Mouse (Mus musculus) MEL (cell line): ENCODE data around the gene Vmp1. TPM values are rescaled to one million over a fixed set of nuclear protein-coding genes. Genes with fewer than 3 reads are reported as not detected.

ENCODE experiments used
- DNase-seq: peaks from one replicate; pipeline ENCODE4 v3.0.0; 2011; ENCODE audit warnings: low read depth, low spot score
- H3K27ac ChIP-seq: 2 replicates; pipeline ENCODE4 v1.5.1; 2012; ENCODE audit warnings: low read depth, mild to moderate bottlenecking, control low read depth, low read length, moderate library complexity; ENCODE audit not compliant: control insufficient read depth
- H3K27me3 ChIP-seq, 2 experiments: fragments of 150-350 bp in 1 of 2; sonication (generic) in 1 of 2; 2 replicates each; pipeline ENCODE4 v1.6.1; 2012; ENCODE audit warnings: low read length in 2 of 2, mild to moderate bottlenecking in 2 of 2, improper control_type of control experiment in 1 of 2, moderate library complexity in 1 of 2; ENCODE audit not compliant: insufficient read depth in 2 of 2, control insufficient read depth in 1 of 2
- H3K36me3 ChIP-seq, 2 experiments: 2 replicates each; pipeline ENCODE4 v1.6.1; 2012 to 2014; ENCODE audit warnings: low read length in 2 of 2, improper control_type of control experiment in 1 of 2, inconsistent platforms in 1 of 2, mild to moderate bottlenecking in 1 of 2; ENCODE audit not compliant: insufficient read depth in 2 of 2, control insufficient read depth in 1 of 2
- H3K4me1 ChIP-seq, 2 experiments: fragments of 150-350 bp in 1 of 2; sonication (generic) in 1 of 2; 2 replicates each; pipeline ENCODE4 v1.6.1; 2012; ENCODE audit warnings: low read length in 2 of 2, improper control_type of control experiment in 1 of 2, mild to moderate bottlenecking in 1 of 2; ENCODE audit not compliant: insufficient read depth in 2 of 2, control insufficient read depth in 1 of 2
- H3K4me3 ChIP-seq, 2 experiments: fragments of 150-350 bp in 1 of 2; sonication (generic) in 1 of 2; 2 replicates each; pipeline ENCODE4 v1.5.1; 2012; ENCODE audit warnings: low read depth in 2 of 2, low read length in 2 of 2, mild to moderate bottlenecking in 2 of 2, moderate library complexity in 2 of 2, control low read depth in 1 of 2, improper control_type of control experiment in 1 of 2; ENCODE audit not compliant: control insufficient read depth in 1 of 2, insufficient read depth in 1 of 2
- H3K79me2 ChIP-seq: 2 replicates; pipeline ENCODE4 v1.6.1; 2012; ENCODE audit warnings: mild to moderate bottlenecking, low read length, moderate library complexity; ENCODE audit not compliant: control insufficient read depth, poor library complexity, insufficient read depth
- H3K9ac ChIP-seq: 2 replicates; pipeline ENCODE4 v1.6.1; 2012; ENCODE audit warnings: low read depth, mild to moderate bottlenecking, control low read depth, low read length, moderate library complexity; ENCODE audit not compliant: control insufficient read depth, poor library complexity, severe bottlenecking
- H3K9me3 ChIP-seq: fragments of 150-350 bp; sonication (generic); replicated peaks from 2 replicates; pipeline ENCODE4 v1.6.1; 2012; ENCODE audit warnings: mild to moderate bottlenecking, low read length, improper control_type of control experiment, moderate library complexity; ENCODE audit not compliant: insufficient read depth
- BHLHE40 ChIP-seq: IDR thresholded peaks from 2 replicates; pipeline ENCODE4 v1.6.1; 2012; ENCODE audit warnings: low read depth, mild to moderate bottlenecking, inconsistent platforms, low read length, improper control_type of control experiment, borderline replicate concordance
- CHD1 ChIP-seq: IDR thresholded peaks from 2 replicates; pipeline ENCODE4 v1.6.1; 2012; ENCODE audit warnings: low read depth, mild to moderate bottlenecking, inconsistent platforms, low read length, improper control_type of control experiment
- CHD2 ChIP-seq: IDR thresholded peaks from 2 replicates; pipeline ENCODE4 v1.6.1; 2011; ENCODE audit warnings: low read length, improper control_type of control experiment
- E2F4 ChIP-seq: IDR thresholded peaks from 2 replicates; pipeline ENCODE4 v1.6.1; 2011; ENCODE audit warnings: low read depth, low read length, improper control_type of control experiment, borderline replicate concordance
- ELF1 ChIP-seq: IDR thresholded peaks from 2 replicates; pipeline ENCODE4 v1.6.1; 2014; ENCODE audit warnings: low read depth, mild to moderate bottlenecking, inconsistent platforms, low read length, improper control_type of control experiment, moderate library complexity
- EP300 ChIP-seq, 2 experiments: IDR thresholded peaks; 2 replicates each; pipeline ENCODE4 v1.6.1; 2011; ENCODE audit warnings: improper control_type of control experiment in 2 of 2, low read length in 2 of 2, low read depth in 1 of 2, mild to moderate bottlenecking in 1 of 2
- ETS1 ChIP-seq: IDR thresholded peaks from 2 replicates; pipeline ENCODE4 v1.6.1; 2012; ENCODE audit warnings: low read depth, mild to moderate bottlenecking, inconsistent platforms, low read length, improper control_type of control experiment, moderate library complexity
- GABPA ChIP-seq: IDR thresholded peaks from 2 replicates; pipeline ENCODE4 v1.6.1; 2012; ENCODE audit warnings: low read depth, mild to moderate bottlenecking, inconsistent platforms, low read length, improper control_type of control experiment, moderate library complexity
- GATA1 ChIP-seq: IDR thresholded peaks from 2 replicates; pipeline ENCODE4 v1.6.1; 2011; ENCODE audit warnings: low read depth, low read length, improper control_type of control experiment
- HCFC1 ChIP-seq: IDR thresholded peaks from 2 replicates; pipeline ENCODE4 v1.6.1; 2012; ENCODE audit warnings: low read depth, mild to moderate bottlenecking, inconsistent platforms, low read length, improper control_type of control experiment, moderate library complexity
- JUND ChIP-seq: IDR thresholded peaks from 2 replicates; pipeline ENCODE4 v1.6.1; 2011; ENCODE audit warnings: low read depth, mild to moderate bottlenecking, improper control_type of control experiment, low read length
- KAT2A ChIP-seq: conservative IDR thresholded peaks from 2 replicates; pipeline ENCODE4 v1.6.1; 2012; ENCODE audit warnings: low read depth, low read length, improper control_type of control experiment, inconsistent platforms
- MAFK ChIP-seq: IDR thresholded peaks from 2 replicates; pipeline ENCODE4 v1.6.1; 2011; ENCODE audit warnings: low read depth, mild to moderate bottlenecking, low read length, improper control_type of control experiment, borderline replicate concordance
- MAX ChIP-seq: IDR thresholded peaks from 2 replicates; pipeline ENCODE4 v1.6.1; 2011; ENCODE audit warnings: low read length, improper control_type of control experiment
- MAZ ChIP-seq: IDR thresholded peaks from 2 replicates; pipeline ENCODE4 v1.6.1; 2012; ENCODE audit warnings: low read depth, mild to moderate bottlenecking, inconsistent platforms, low read length, improper control_type of control experiment
- MEF2A ChIP-seq: IDR thresholded peaks from 2 replicates; pipeline ENCODE4 v1.6.1; 2014; ENCODE audit warnings: low read depth, mild to moderate bottlenecking, inconsistent platforms, low read length, improper control_type of control experiment; ENCODE audit not compliant: poor library complexity, insufficient replicate concordance, severe bottlenecking; ENCODE audit errors: extremely low read depth
- MXI1 ChIP-seq: IDR thresholded peaks from 2 replicates; pipeline ENCODE4 v1.6.1; 2011; ENCODE audit warnings: mild to moderate bottlenecking, low read depth, low read length, improper control_type of control experiment
- MYB ChIP-seq: IDR thresholded peaks from 2 replicates; pipeline ENCODE4 v1.6.1; 2011; ENCODE audit warnings: mild to moderate bottlenecking, low read depth, low read length, improper control_type of control experiment
- MYC ChIP-seq: IDR thresholded peaks from 2 replicates; pipeline ENCODE4 v1.6.1; 2011; ENCODE audit warnings: low read depth, mild to moderate bottlenecking, low read length, improper control_type of control experiment, moderate library complexity
- NELFE ChIP-seq: IDR thresholded peaks from 2 replicates; pipeline ENCODE4 v1.6.1; 2011; ENCODE audit warnings: low read depth, low read length, improper control_type of control experiment
- NRF1 ChIP-seq: IDR thresholded peaks from 2 replicates; pipeline ENCODE4 v1.6.1; 2014; ENCODE audit warnings: low read depth, mild to moderate bottlenecking, inconsistent platforms, low read length, improper control_type of control experiment, moderate library complexity; ENCODE audit not compliant: poor library complexity, insufficient read depth, severe bottlenecking
- POLR2A ChIP-seq, 2 experiments: IDR thresholded peaks; 2 replicates each; pipeline ENCODE4 v1.6.1; 2011 to 2012; ENCODE audit warnings: low read length in 2 of 2, mild to moderate bottlenecking in 2 of 2, control low read depth in 1 of 2, improper control_type of control experiment in 1 of 2, low read depth in 1 of 2, moderate library complexity in 1 of 2; ENCODE audit not compliant: control insufficient read depth in 1 of 2, insufficient read depth in 1 of 2, poor library complexity in 1 of 2
- POLR2AphosphoS2 ChIP-seq: IDR thresholded peaks from 2 replicates; pipeline ENCODE4 v1.6.1; 2011; ENCODE audit warnings: low read length, improper control_type of control experiment
- POLR2AphosphoS5 ChIP-seq: IDR thresholded peaks from 2 replicates; pipeline ENCODE4 v1.6.1; 2012; ENCODE audit warnings: low read depth, borderline replicate concordance, mild to moderate bottlenecking, inconsistent platforms, low read length, moderate library complexity, mixed read lengths
- RAD21 ChIP-seq: IDR thresholded peaks from 2 replicates; pipeline ENCODE4 v1.6.1; 2011; ENCODE audit warnings: mild to moderate bottlenecking, low read depth, low read length, improper control_type of control experiment
- RCOR1 ChIP-seq: IDR thresholded peaks from 2 replicates; pipeline ENCODE4 v1.6.1; 2012; ENCODE audit warnings: low read depth, mild to moderate bottlenecking, inconsistent platforms, low read length, improper control_type of control experiment
- SIN3A ChIP-seq: IDR thresholded peaks from 2 replicates; pipeline ENCODE4 v1.6.1; 2012; ENCODE audit warnings: low read length, improper control_type of control experiment, inconsistent platforms
- SMC3 ChIP-seq: IDR thresholded peaks from 2 replicates; pipeline ENCODE4 v1.6.1; 2011; ENCODE audit warnings: low read depth, low read length, improper control_type of control experiment
- TAL1 ChIP-seq: IDR thresholded peaks from 2 replicates; pipeline ENCODE4 v1.6.1; 2012; ENCODE audit warnings: mild to moderate bottlenecking, inconsistent platforms, low read length, moderate library complexity, mixed read lengths
- TBP ChIP-seq: IDR thresholded peaks from 2 replicates; pipeline ENCODE4 v1.8.0; 2011; ENCODE audit warnings: low read depth, low read length, improper control_type of control experiment
- TCF12 ChIP-seq: IDR thresholded peaks from 2 replicates; pipeline ENCODE4 v1.6.1; 2014; ENCODE audit warnings: low read depth, mild to moderate bottlenecking, inconsistent platforms, low read length, improper control_type of control experiment, moderate library complexity
- UBTF ChIP-seq: IDR thresholded peaks from 2 replicates; pipeline ENCODE4 v1.6.1; 2012; ENCODE audit warnings: low read depth, mild to moderate bottlenecking, inconsistent platforms, low read length, improper control_type of control experiment, moderate library complexity, borderline replicate concordance; ENCODE audit not compliant: insufficient read depth
- USF1 ChIP-seq: IDR thresholded peaks from 2 replicates; pipeline ENCODE4 v1.6.1; 2014; ENCODE audit warnings: low read depth, mild to moderate bottlenecking, inconsistent platforms, low read length, improper control_type of control experiment, moderate library complexity
- USF2 ChIP-seq, 2 experiments: IDR thresholded peaks; 2 replicates each; pipeline ENCODE4 v1.6.1; 2011 to 2012; ENCODE audit warnings: improper control_type of control experiment in 2 of 2, low read length in 2 of 2, borderline replicate concordance in 1 of 2, inconsistent platforms in 1 of 2, low read depth in 1 of 2, mild to moderate bottlenecking in 1 of 2; ENCODE audit not compliant: insufficient read depth in 1 of 2
- ZC3H11A ChIP-seq: IDR thresholded peaks from 2 replicates; pipeline ENCODE4 v1.6.1; 2012; ENCODE audit warnings: low read depth, mild to moderate bottlenecking, inconsistent platforms, low read length, improper control_type of control experiment
- ZMIZ1 ChIP-seq: IDR thresholded peaks from 2 replicates; pipeline ENCODE4 v1.6.1; 2012; ENCODE audit warnings: low read depth, mild to moderate bottlenecking, inconsistent platforms, low read length, improper control_type of control experiment, moderate library complexity
- ZNF384 ChIP-seq: IDR thresholded peaks from 2 replicates; pipeline ENCODE4 v1.6.1; 2012; ENCODE audit warnings: low read depth, mild to moderate bottlenecking, inconsistent platforms, low read length, improper control_type of control experiment
- polyA plus RNA-seq, 2 experiments: library from polyadenylated mRNA; stranded (reverse) in 1 of 2; unstranded in 1 of 2; fragments of >175 nt in 1 of 2; fragments of >200 nt in 1 of 2; gene quantifications; 2 replicates each; pipeline versions ENCODE4 v1.2.1 to v1.2.4; 2012; ENCODE audit warnings: low replicate concordance in 2 of 2, low read depth in 1 of 2; ENCODE audit not compliant: insufficient read length in 2 of 2, insufficient read depth in 1 of 2, missing spikeins in 1 of 2
- total RNA-seq: library from RNA; depleted of rRNA; stranded (reverse); fragments of 300-350 nt; gene quantifications from 2 replicates; pipeline ENCODE4 v1.2.3, GENCODE M21; 2012

Gene Vmp1
- total and polyA plus RNA-seq, 3 experiments = 61.8 to 94.9 TPM; not detected in 1

- H3K4me1 ChIP-seq = peaks cover 10 to 23% of the 10 kb centered on the region in 2 experiments
- no peak for TF ChIP-seq POLR2AphosphoS5
- TF ChIP-seq JUND = peak; percentile 75; the same call in 1 of the 2 replicates
- no peak for TF ChIP-seq UBTF
- no peak for TF ChIP-seq CHD1
- TF ChIP-seq GABPA = no peak
- no peak for TF ChIP-seq ZMIZ1
- TF ChIP-seq GATA1 = no peak
- 0 out of 4 replicates have a peak, but pooled peaks of 1 of the 2 experiments have one; percentile 13 for TF ChIP-seq EP300 (IDR thresholded peaks at IDR 0.05; ENCODE audit: low read depth in 1 of 2, low read length in 2 of 2)
- TF ChIP-seq USF1 = peak; percentile 26; the same call in 1 of the 2 replicates
- TF ChIP-seq ETS1 = peak; percentile 33; the same call in 1 of the 2 replicates
- TF ChIP-seq ZC3H11A = peak; percentile 98
- TF ChIP-seq POLR2A (IDR thresholded peaks at IDR 0.05; ENCODE audit: control insufficient read depth in 1 of 2, insufficient read depth in 1 of 2, low read depth in 1 of 2, low read length in 2 of 2, poor library complexity in 1 of 2) = no peak
- peak; percentile 50 for TF ChIP-seq MXI1
- TF ChIP-seq RCOR1 = peak; percentile 51; the same call in 1 of the 2 replicates
- no peak for TF ChIP-seq NRF1
- no peak for TF ChIP-seq E2F4
- no peak for TF ChIP-seq TBP
- no peak for TF ChIP-seq MAFK
- TF ChIP-seq HCFC1 = 0 out of 2 replicates have a peak, but pooled peaks have one; percentile 54
- 0 out of 2 replicates have a peak, but pooled peaks have one; percentile 25 for TF ChIP-seq MAX
- TF ChIP-seq POLR2AphosphoS2 = no peak
- peak; percentile 94 for TF ChIP-seq RAD21
- peak; percentile 58; the same call in 1 of the 2 replicates for TF ChIP-seq BHLHE40
- TF ChIP-seq SMC3 = peak; percentile 99
- TF ChIP-seq TCF12 = no peak
- no peak for TF ChIP-seq CHD2
- TF ChIP-seq MYB = no peak
- TF ChIP-seq NELFE = no peak
- peak; percentile 76 for TF ChIP-seq SIN3A
- no peak for TF ChIP-seq USF2 (IDR thresholded peaks at IDR 0.05; ENCODE audit: borderline replicate concordance in 1 of 2, insufficient read depth in 1 of 2, low read depth in 1 of 2, low read length in 2 of 2)
- no peak for TF ChIP-seq TAL1
- TF ChIP-seq MEF2A = no peak
- peak; percentile 41; the same call in 1 of the 2 replicates for TF ChIP-seq ELF1
- TF ChIP-seq MYC = no peak
- TF ChIP-seq ZNF384 = peak; percentile 52; the same call in 1 of the 2 replicates
- peak; percentile 50; the same call in 1 of the 2 replicates for TF ChIP-seq MAZ
- 0 out of 2 replicates have a peak, but pooled peaks have one; percentile 29 for TF ChIP-seq KAT2A
Observed at GRCm38 (mm10) chr11:86653446-86653845, 30.2 kb downstream of the Vmp1 start.

More at GRCm38 (mm10) chr11:86653446-86653845, 30.2 kb downstream of the Vmp1 start:
- Histone ChIP-seq H3K9me3 (no peaks in the 10 kb centered on the region), H3K9ac (no peak overlapping the region), H3K27me3 (no peaks in the 10 kb centered on the region), H3K27ac (no peak overlapping the region), H3K4me3 (no peak overlapping the region), H3K79me2 (no peaks in the 10 kb centered on the region; the same call in 1 of the 2 replicates), H3K36me3 (peaks cover 4 to 23% of the 10 kb centered on the region in 2 experiments)
- peak; percentile 85 for DNase-seq
